Mouse (Mus musculus) limb, embryonic 13.5 days (tissue): Measurements from ENCODE around the gene Traf6. TPM values are rescaled to one million over a fixed set of nuclear protein-coding genes. Genes with fewer than 3 reads are reported as not detected.

Source experiments
- ATAC-seq: fragments of 200-750 bp; cut with Nextera tagmentation; 2 replicates; pipeline ENCODE4 v1.8.0; 2017; ENCODE audit warnings: low read depth, moderate number of reproducible peaks, moderate TSS enrichment; ENCODE audit not compliant: low FRiP score
- H3K27ac ChIP-seq: fragments of 300-500 bp; sonication (generic); 2 replicates; pipeline ENCODE4 v1.5.1; 2015; ENCODE audit warnings: inconsistent platforms, mild to moderate bottlenecking, moderate library complexity
- H3K27me3 ChIP-seq: fragments of 300-500 bp; sonication (generic); 2 replicates; pipeline ENCODE4 v1.6.1; 2015; ENCODE audit warnings: mild to moderate bottlenecking, inconsistent platforms
- H3K36me3 ChIP-seq: fragments of 300-500 bp; sonication (generic); 2 replicates; pipeline ENCODE4 v1.6.1; 2015; ENCODE audit warnings: inconsistent platforms, mild to moderate bottlenecking, moderate library complexity
- H3K4me1 ChIP-seq: fragments of 300-500 bp; sonication (generic); 2 replicates; pipeline ENCODE4 v1.6.1; 2015; ENCODE audit warnings: inconsistent platforms
- H3K4me2 ChIP-seq: fragments of 300-500 bp; sonication (generic); replicated peaks from 2 replicates; pipeline ENCODE4 v1.6.1; 2015; ENCODE audit warnings: inconsistent platforms, mild to moderate bottlenecking, moderate library complexity
- H3K4me3 ChIP-seq: fragments of 300-500 bp; sonication (generic); 2 replicates; pipeline ENCODE4 v1.5.1; 2015; ENCODE audit warnings: moderate library complexity, mild to moderate bottlenecking, inconsistent platforms
- H3K9ac ChIP-seq: fragments of 300-500 bp; sonication (generic); 2 replicates; pipeline ENCODE4 v1.6.1; 2015; ENCODE audit warnings: mild to moderate bottlenecking, inconsistent platforms
- H3K9me3 ChIP-seq: fragments of 300-500 bp; sonication (generic); 2 replicates; pipeline ENCODE4 v1.6.1; 2016; ENCODE audit warnings: inconsistent platforms
- WGBS: fragments of 180-500 bp; shearing (Covaris S2); methylation state at CpG from one replicate; pipeline ENCODE4 v1.1.7; 2015; 5-methylcytosine and 5-hydroxymethylcytosine counted together
- polyA plus RNA-seq: library from polyadenylated mRNA; unstranded; fragments of >200 nt; fragmentation: Nextera tagmentation; extraction: Ambion mirVana; gene quantifications from 2 replicates; pipeline ENCODE4 v1.2.1, GENCODE M21; 2015

Traf6 gene
- polyA plus RNA-seq, 1 experiment from 2014 or later, result 9.3 TPM

GRCm38 (mm10) chr2:101705941-101706485, 27.8 kb downstream of the Traf6 start:
- WGBS, result 38% methylated on average over 5 of the region's 5 CpGs
- Histone ChIP-seq H3K36me3 (0 out of 2 replicates have a peak, but pooled peaks cover 2% of the 10 kb centered on the region), H3K4me1 (peaks cover 21% of the 10 kb centered on the region), H3K4me3 (no peak overlapping the region), H3K27me3 (no peaks in the 10 kb centered on the region), H3K9me3 (no peaks in the 10 kb centered on the region), H3K9ac (no peak overlapping the region), H3K4me2 (no peak overlapping the region), H3K27ac (no peak overlapping the region)
- peak; percentile 74; the same call in 1 of the 2 replicates for ATAC-seq

GRCm38 (mm10) chr2:101711608-101712007, 33.4 kb downstream of the Traf6 start:
- H3K9me3 ChIP-seq, result no peaks in the 10 kb centered on the region
- H3K4me3 ChIP-seq, result no peak overlapping the region
- WGBS, result 91% methylated on average over 3 of the region's 3 CpGs
- H3K4me2 ChIP-seq, result no peak overlapping the region
- ATAC-seq, result peak; percentile 36; the same call in 1 of the 2 replicates
- H3K27me3 ChIP-seq, result no peaks in the 10 kb centered on the region
- peaks cover 5% of the 10 kb centered on the region for H3K4me1 ChIP-seq
- no peak overlapping the region for H3K9ac ChIP-seq
- H3K27ac ChIP-seq, result no peak overlapping the region
- H3K36me3 ChIP-seq, result peaks cover 12% of the 10 kb centered on the region

- WGBS, result 90% methylated on average over 8 of the region's 8 CpGs
- H3K4me2 ChIP-seq, result no peak overlapping the region
- no peak for ATAC-seq
Measured at GRCm38 (mm10) chr2:101715650-101716323, 37.6 kb downstream of the Traf6 start.

DNA sequence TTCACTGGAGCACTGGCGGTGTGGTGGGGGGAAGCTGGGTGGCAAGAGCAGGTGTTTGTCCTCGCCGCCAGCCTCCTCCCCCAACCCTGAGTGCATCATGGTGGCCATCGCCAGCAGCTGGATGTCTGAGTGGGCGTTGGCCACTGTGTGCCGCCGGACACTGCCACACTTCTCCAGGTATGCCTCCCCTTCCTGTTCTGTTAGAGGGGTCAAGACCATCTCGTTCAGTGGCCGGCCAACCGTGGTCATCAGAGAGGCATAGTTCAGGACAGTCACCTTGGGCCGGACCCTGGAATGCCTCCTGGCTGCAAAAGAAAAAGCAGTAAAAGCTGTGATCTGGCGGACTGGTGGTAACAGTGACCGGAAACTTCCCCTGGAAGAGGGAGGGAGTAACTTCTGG, 38.9 kb downstream of the Traf6 start:
- no peak overlapping the region for H3K4me3 ChIP-seq
- H3K36me3 ChIP-seq, result peaks cover 35% of the 10 kb centered on the region
- no peak overlapping the region for H3K27ac ChIP-seq
- H3K9me3 ChIP-seq, result no peaks in the 10 kb centered on the region
- H3K9ac ChIP-seq, result no peak overlapping the region
- H3K4me1 ChIP-seq, result no peaks in the 10 kb centered on the region
- WGBS, result 91% methylated on average over 13 of the region's 13 CpGs
- H3K4me2 ChIP-seq, result no peak overlapping the region
- no peak for ATAC-seq
- no peaks in the 10 kb centered on the region for H3K27me3 ChIP-seq

More at GRCm38 (mm10) chr2:101715650-101716323, 37.6 kb downstream of the Traf6 start:
- Histone ChIP-seq H3K4me3 (no peak overlapping the region), H3K36me3 (peaks cover 35% of the 10 kb centered on the region), H3K9me3 (no peaks in the 10 kb centered on the region), H3K27me3 (no peaks in the 10 kb centered on the region), H3K4me1 (no peaks in the 10 kb centered on the region), H3K9ac (no peak overlapping the region), H3K27ac (no peak overlapping the region)

GRCm38 (mm10) chr2:101721835-101722234, 43.6 kb downstream of the Traf6 start:
- Histone ChIP-seq H3K27ac (no peak overlapping the region), H3K9ac (no peak overlapping the region), H3K4me2 (no peak overlapping the region), H3K4me1 (peaks cover 14% of the 10 kb centered on the region), H3K27me3 (no peaks in the 10 kb centered on the region), H3K9me3 (no peaks in the 10 kb centered on the region), H3K4me3 (no peak overlapping the region), H3K36me3 (peaks cover 28% of the 10 kb centered on the region)
- 73% methylated on average over 4 of the region's 4 CpGs for WGBS
- ATAC-seq, result no peak

- no peak overlapping the region for H3K4me3 ChIP-seq
- H3K36me3 ChIP-seq, result peaks cover 25% of the 10 kb centered on the region
- H3K4me2 ChIP-seq, result no peak overlapping the region
- ATAC-seq, result peak; percentile 71
- 52% methylated on average over 8 of the region's 8 CpGs for WGBS
- peak overlapping the region; percentile 45; the same call in 1 of the 2 replicates for H3K27ac ChIP-seq
- H3K9ac ChIP-seq, result no peak overlapping the region
- H3K9me3 ChIP-seq, result no peaks in the 10 kb centered on the region
- no peaks in the 10 kb centered on the region for H3K27me3 ChIP-seq
- H3K4me1 ChIP-seq, result peaks cover 14% of the 10 kb centered on the region
Measured at GRCm38 (mm10) chr2:101722370-101723332, 44.4 kb downstream of the Traf6 start.

GRCm38 (mm10) chr2:101723333-101723881, 45.2 kb downstream of the Traf6 start:
- 73% methylated on average over 10 of the region's 10 CpGs for WGBS
- H3K36me3 ChIP-seq, result peaks cover 28% of the 10 kb centered on the region

DNA sequence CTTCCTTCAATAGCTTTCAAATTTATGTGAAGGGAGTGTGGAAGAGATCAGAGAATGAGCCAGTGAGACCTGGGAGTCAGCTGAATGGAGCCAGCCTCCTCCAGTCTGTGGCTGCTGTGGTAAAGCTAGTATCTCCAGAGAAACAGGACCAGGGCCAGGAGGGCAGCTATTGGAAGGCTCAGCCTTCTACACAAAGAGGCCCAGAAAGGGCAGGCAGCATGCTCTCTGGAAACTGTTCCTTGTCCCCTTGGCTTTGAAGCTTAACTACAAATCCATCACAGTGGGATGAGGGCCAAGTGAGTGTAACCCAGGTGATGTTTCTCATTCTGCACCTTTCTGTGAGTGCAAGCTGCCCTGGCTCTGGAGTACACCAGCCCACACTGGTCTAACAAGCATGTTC, 49.6 kb downstream of the Traf6 start:
- Histone ChIP-seq H3K4me1 (peaks cover 12% of the 10 kb centered on the region), H3K9me3 (no peaks in the 10 kb centered on the region), H3K27ac (no peak overlapping the region), H3K4me3 (no peak overlapping the region), H3K27me3 (no peaks in the 10 kb centered on the region), H3K4me2 (no peak overlapping the region), H3K9ac (no peak overlapping the region), H3K36me3 (peaks cover 47% of the 10 kb centered on the region)
- no peak for ATAC-seq

More at GRCm38 (mm10) chr2:101723333-101723881, 45.2 kb downstream of the Traf6 start:
- no peak for ATAC-seq
- Histone ChIP-seq H3K27me3 (no peaks in the 10 kb centered on the region), H3K4me1 (peaks cover 14% of the 10 kb centered on the region), H3K9me3 (no peaks in the 10 kb centered on the region), H3K27ac (no peak overlapping the region; the same call in 1 of the 2 replicates), H3K4me3 (no peak overlapping the region), H3K4me2 (no peak overlapping the region), H3K9ac (no peak overlapping the region)

GRCm38 (mm10) chr2:101729472-101729871, 51.2 kb downstream of the Traf6 start:
- Histone ChIP-seq H3K4me1 (0 out of 2 replicates have a peak, but pooled peaks cover 3% of the 10 kb centered on the region), H3K36me3 (peaks cover 60% of the 10 kb centered on the region), H3K4me3 (no peak overlapping the region), H3K9ac (no peak overlapping the region), H3K4me2 (no peak overlapping the region), H3K27ac (no peak overlapping the region), H3K27me3 (no peaks in the 10 kb centered on the region), H3K9me3 (no peaks in the 10 kb centered on the region)
- 65% methylated on average over 1 of the region's 1 CpGs for WGBS
- ATAC-seq, result no peak

- no peak for ATAC-seq
Measured at GRCm38 (mm10) chr2:101730972-101731371, 52.7 kb downstream of the Traf6 start.

DNA sequence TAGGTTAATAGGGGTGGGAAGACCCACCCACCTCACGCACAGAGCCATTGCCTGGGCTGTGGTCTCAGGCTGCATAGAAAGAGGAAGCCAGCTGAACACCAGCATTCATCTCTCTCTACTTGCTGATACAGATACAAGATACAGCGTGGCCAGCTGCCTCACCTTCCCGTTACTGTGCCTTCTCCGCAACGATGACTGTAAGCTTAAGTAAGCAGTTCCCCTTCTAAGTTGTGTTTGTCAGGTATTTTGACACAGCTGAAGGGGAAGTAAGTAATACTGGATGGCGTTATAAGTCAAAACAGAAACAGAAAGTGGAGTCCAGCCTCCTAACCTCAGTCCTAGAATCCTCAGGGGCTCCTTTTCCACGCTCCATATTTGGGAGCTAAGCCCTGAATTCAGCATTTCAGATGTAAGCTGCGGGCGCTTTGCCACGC, 54.6 kb downstream of the Traf6 start:
- H3K27ac ChIP-seq, result no peak overlapping the region
- H3K4me1 ChIP-seq, result 0 out of 2 replicates have a peak, but pooled peaks cover 3% of the 10 kb centered on the region
- 88% methylated on average over 10 of the region's 10 CpGs for WGBS
- H3K27me3 ChIP-seq, result no peaks in the 10 kb centered on the region
- no peak for ATAC-seq
- peaks cover 58% of the 10 kb centered on the region for H3K36me3 ChIP-seq
- H3K9ac ChIP-seq, result no peak overlapping the region
- H3K9me3 ChIP-seq, result no peaks in the 10 kb centered on the region
- no peak overlapping the region for H3K4me2 ChIP-seq
- no peak overlapping the region for H3K4me3 ChIP-seq

More at GRCm38 (mm10) chr2:101730972-101731371, 52.7 kb downstream of the Traf6 start:
- Histone ChIP-seq H3K9me3 (no peaks in the 10 kb centered on the region), H3K36me3 (peaks cover 63% of the 10 kb centered on the region), H3K4me3 (no peak overlapping the region), H3K4me1 (0 out of 2 replicates have a peak, but pooled peaks cover 3% of the 10 kb centered on the region), H3K4me2 (no peak overlapping the region), H3K9ac (no peak overlapping the region), H3K27me3 (no peaks in the 10 kb centered on the region), H3K27ac (no peak overlapping the region)
